Mouse (Mus musculus) frontal cortex, postnatal 10 days (tissue): ENCODE measurements at regions not wholly inside any gene's neighbourhood (a gene's known extent, or its start where the extent isn't known, plus 50 kb on each side); places are given as distances from the start of the nearest gene placed in this dataset.

ENCODE experiments used
- DNase-seq, 2 experiments: peaks; one replicate each; pipeline ENCODE4 v3.0.0; 2022; ENCODE audit warnings: low spot score in 2 of 2, mixed read lengths in 1 of 2

GRCm38 (mm10) chr8:79515282-79515783 lies 116.0 kb upstream of the Smad1 start:
- no peak for DNase-seq

- no peak for DNase-seq
These were observed 115.4 kb upstream of the Smad1 start for GRCm38 (mm10) chr8:79514655-79515278.

- no peak for DNase-seq
These were observed 109.3 kb upstream of the Smad1 start for GRCm38 (mm10) chr8:79508597-79508996.

- no peak for DNase-seq
These were observed 106.1 kb upstream of the Smad1 start for GRCm38 (mm10) chr8:79505381-79505780.

- no peak for DNase-seq
These were observed 104.6 kb upstream of the Smad1 start for GRCm38 (mm10) chr8:79503906-79504305.

GRCm38 (mm10) chr8:79502062-79502461 lies 102.7 kb upstream of the Smad1 start:
- no peak for DNase-seq

GRCm38 (mm10) chr8:79501238-79501637 lies 101.9 kb upstream of the Smad1 start:
- no peak for DNase-seq

GRCm38 (mm10) chr8:79499258-79499657 lies 99.9 kb upstream of the Smad1 start:
- no peak for DNase-seq

- no peak for DNase-seq
These were observed 99.3 kb upstream of the Smad1 start for GRCm38 (mm10) chr8:79498611-79499010.

GRCm38 (mm10) chr8:79491156-79491698 lies 91.9 kb upstream of the Smad1 start:
- no peak for DNase-seq

- DNase-seq: no peak
These were observed 91.4 kb upstream of the Smad1 start for GRCm38 (mm10) chr8:79490739-79491138.

- no peak for DNase-seq
These were observed 89.5 kb upstream of the Smad1 start for GRCm38 (mm10) chr8:79488861-79489260.

GRCm38 (mm10) chr8:79487597-79487996 lies 88.3 kb upstream of the Smad1 start:
- DNase-seq: no peak

- no peak for DNase-seq
These were observed 80.0 kb upstream of the Smad1 start for GRCm38 (mm10) chr8:79479326-79479725.

GRCm38 (mm10) chr8:79476012-79476411 lies 76.7 kb upstream of the Smad1 start:
- DNase-seq: no peak

GRCm38 (mm10) chr8:79474679-79475078 lies 75.4 kb upstream of the Smad1 start:
- DNase-seq: no peak

- no peak for DNase-seq
These were observed 52.8 kb upstream of the Smad1 start for GRCm38 (mm10) chr8:79452101-79452500.

- no peak for DNase-seq
These were observed 50.1 kb upstream of the Smad1 start for GRCm38 (mm10) chr8:79449453-79449852.
